Mouse (Mus musculus): Measurements from ENCODE around the gene Slc35f3. TPM values are rescaled to one million over a fixed set of nuclear protein-coding genes. Genes with fewer than 3 reads are reported as not detected.

Gene Slc35f3
- polyA plus RNA-seq, 1 experiment from 2014 or later, result 1.1 TPM

GRCm38 (mm10) chr8:126371871-126372270, 73.5 kb downstream of the Slc35f3 start:
- Histone ChIP-seq H3K36me3 (ENCODE audit: control insufficient read depth, insufficient read depth, low read length) (no peaks in the 10 kb centered on the region), H3K4me2 (ENCODE audit: low read length) (no peak overlapping the region), H3K27ac (replicated peaks; ENCODE audit: low read depth, low read length) (no peak overlapping the region), H3K4me3 (replicated peaks; ENCODE audit: low read depth, low read length) (no peak overlapping the region), H3K9me3 (ENCODE audit: control insufficient read depth, low read length) (no peaks in the 10 kb centered on the region), H3K9ac (replicated peaks; ENCODE audit: low read length) (no peak overlapping the region), H3K27me3 (ENCODE audit: control insufficient read depth, insufficient read depth, low read length) (no peaks in the 10 kb centered on the region), H3K4me1 (ENCODE audit: control insufficient read depth, insufficient read depth, low read length) (no peaks in the 10 kb centered on the region)
- ATAC-seq (ENCODE audit: low FRiP score, low TSS enrichment) (no peak), DNase-seq (no peak)
- WGBS, result 89% methylated on average over 3 of the region's 3 CpGs

GRCm38 (mm10) chr8:126379580-126379979, 81.2 kb downstream of the Slc35f3 start:
- DNase-seq, result no peak
- Histone ChIP-seq H3K4me3 (replicated peaks; ENCODE audit: low read depth, low read length) (no peak overlapping the region), H3K4me2 (ENCODE audit: low read length) (no peak overlapping the region), H3K9ac (replicated peaks; ENCODE audit: low read length) (no peak overlapping the region), H3K4me1 (ENCODE audit: control insufficient read depth, insufficient read depth, low read length) (no peaks in the 10 kb centered on the region), H3K36me3 (ENCODE audit: control insufficient read depth, insufficient read depth, low read length) (no peaks in the 10 kb centered on the region), H3K27ac (replicated peaks; ENCODE audit: low read depth, low read length) (no peak overlapping the region), H3K9me3 (ENCODE audit: control insufficient read depth, low read length) (no peaks in the 10 kb centered on the region), H3K27me3 (ENCODE audit: control insufficient read depth, insufficient read depth, low read length) (no peaks in the 10 kb centered on the region)
- no peak for ATAC-seq (ENCODE audit: low FRiP score, low TSS enrichment)
- WGBS, result 88% methylated on average over 6 of the region's 6 CpGs

- WGBS, result 40% methylated on average over 2 of the region's 2 CpGs
- no peaks in the 10 kb centered on the region for H3K4me1 ChIP-seq (ENCODE audit: control insufficient read depth, insufficient read depth, low read length)
- H3K9ac ChIP-seq (replicated peaks; ENCODE audit: low read length), result no peak overlapping the region
- peak; percentile 43 for DNase-seq
- H3K4me3 ChIP-seq (replicated peaks; ENCODE audit: low read depth, low read length), result no peak overlapping the region
- H3K27ac ChIP-seq (replicated peaks; ENCODE audit: low read depth, low read length), result no peak overlapping the region
- H3K36me3 ChIP-seq (ENCODE audit: control insufficient read depth, insufficient read depth, low read length), result no peaks in the 10 kb centered on the region
- H3K27me3 ChIP-seq (ENCODE audit: control insufficient read depth, insufficient read depth, low read length), result no peaks in the 10 kb centered on the region
- no peaks in the 10 kb centered on the region for H3K9me3 ChIP-seq (ENCODE audit: control insufficient read depth, low read length)
- no peak for ATAC-seq (ENCODE audit: low FRiP score, low TSS enrichment)
- H3K4me2 ChIP-seq (ENCODE audit: low read length), result no peak overlapping the region
Measured at GRCm38 (mm10) chr8:126380141-126380540, 81.8 kb downstream of the Slc35f3 start.

GRCm38 (mm10) chr8:126381299-126381698, 82.9 kb downstream of the Slc35f3 start:
- DNase-seq (no peak), ATAC-seq (ENCODE audit: low FRiP score, low TSS enrichment) (no peak)
- no peak overlapping the region for H3K27ac ChIP-seq (replicated peaks; ENCODE audit: low read depth, low read length)
- H3K4me2 ChIP-seq (ENCODE audit: low read length), result no peak overlapping the region
- H3K9me3 ChIP-seq (ENCODE audit: control insufficient read depth, low read length), result no peaks in the 10 kb centered on the region
- H3K4me1 ChIP-seq (ENCODE audit: control insufficient read depth, insufficient read depth, low read length), result no peaks in the 10 kb centered on the region
- no peak overlapping the region for H3K4me3 ChIP-seq (replicated peaks; ENCODE audit: low read depth, low read length)
- 82% methylated on average over 7 of the region's 7 CpGs for WGBS
- H3K36me3 ChIP-seq (ENCODE audit: control insufficient read depth, insufficient read depth, low read length), result no peaks in the 10 kb centered on the region
- no peak overlapping the region for H3K9ac ChIP-seq (replicated peaks; ENCODE audit: low read length)
- H3K27me3 ChIP-seq (ENCODE audit: control insufficient read depth, insufficient read depth, low read length), result no peaks in the 10 kb centered on the region

- no peaks in the 10 kb centered on the region for H3K9me3 ChIP-seq (ENCODE audit: control insufficient read depth, low read length)
- no peak overlapping the region for H3K27ac ChIP-seq (replicated peaks; ENCODE audit: low read depth, low read length)
- no peak overlapping the region for H3K4me3 ChIP-seq (replicated peaks; ENCODE audit: low read depth, low read length)
- H3K27me3 ChIP-seq (ENCODE audit: control insufficient read depth, insufficient read depth, low read length), result no peaks in the 10 kb centered on the region
- no peak for ATAC-seq (ENCODE audit: low FRiP score, low TSS enrichment)
- no peaks in the 10 kb centered on the region for H3K4me1 ChIP-seq (ENCODE audit: control insufficient read depth, insufficient read depth, low read length)
- H3K36me3 ChIP-seq (ENCODE audit: control insufficient read depth, insufficient read depth, low read length), result no peaks in the 10 kb centered on the region
- no peak overlapping the region for H3K4me2 ChIP-seq (ENCODE audit: low read length)
- H3K9ac ChIP-seq (replicated peaks; ENCODE audit: low read length), result no peak overlapping the region
- 52% methylated on average over 14 of the region's 14 CpGs for WGBS
- no peak for DNase-seq
Measured at GRCm38 (mm10) chr8:126382216-126382615, 83.9 kb downstream of the Slc35f3 start.

GRCm38 (mm10) chr8:126382749-126383148, 84.4 kb downstream of the Slc35f3 start:
- H3K27ac ChIP-seq (replicated peaks; ENCODE audit: low read depth, low read length), result no peak overlapping the region
- no peaks in the 10 kb centered on the region for H3K4me1 ChIP-seq (ENCODE audit: control insufficient read depth, insufficient read depth, low read length)
- 71% methylated on average over 5 of the region's 5 CpGs for WGBS
- ATAC-seq (ENCODE audit: low FRiP score, low TSS enrichment), result no peak
- H3K36me3 ChIP-seq (ENCODE audit: control insufficient read depth, insufficient read depth, low read length), result no peaks in the 10 kb centered on the region
- no peak overlapping the region for H3K4me3 ChIP-seq (replicated peaks; ENCODE audit: low read depth, low read length)
- peak; percentile 78 for DNase-seq
- no peaks in the 10 kb centered on the region for H3K27me3 ChIP-seq (ENCODE audit: control insufficient read depth, insufficient read depth, low read length)
- no peak overlapping the region for H3K4me2 ChIP-seq (ENCODE audit: low read length)
- no peaks in the 10 kb centered on the region for H3K9me3 ChIP-seq (ENCODE audit: control insufficient read depth, low read length)
- H3K9ac ChIP-seq (replicated peaks; ENCODE audit: low read length), result no peak overlapping the region

GRCm38 (mm10) chr8:126387566-126387965, 89.2 kb downstream of the Slc35f3 start:
- Histone ChIP-seq H3K4me3 (replicated peaks; ENCODE audit: low read depth, low read length) (no peak overlapping the region), H3K4me2 (ENCODE audit: low read length) (no peak overlapping the region), H3K27me3 (ENCODE audit: control insufficient read depth, insufficient read depth, low read length) (no peaks in the 10 kb centered on the region), H3K36me3 (ENCODE audit: control insufficient read depth, insufficient read depth, low read length) (no peaks in the 10 kb centered on the region), H3K27ac (replicated peaks; ENCODE audit: low read depth, low read length) (no peak overlapping the region), H3K9me3 (ENCODE audit: control insufficient read depth, low read length) (no peaks in the 10 kb centered on the region), H3K9ac (replicated peaks; ENCODE audit: low read length) (no peak overlapping the region), H3K4me1 (ENCODE audit: control insufficient read depth, insufficient read depth, low read length) (no peaks in the 10 kb centered on the region)
- DNase-seq (no peak), ATAC-seq (ENCODE audit: low FRiP score, low TSS enrichment) (no peak)
- WGBS, result 92% methylated on average over 4 of the region's 4 CpGs

- Histone ChIP-seq H3K9me3 (ENCODE audit: control insufficient read depth, low read length) (no peaks in the 10 kb centered on the region), H3K4me1 (ENCODE audit: control insufficient read depth, insufficient read depth, low read length) (peaks cover 8% of the 10 kb centered on the region), H3K36me3 (ENCODE audit: control insufficient read depth, insufficient read depth, low read length) (no peaks in the 10 kb centered on the region), H3K4me3 (replicated peaks; ENCODE audit: low read depth, low read length) (no peak overlapping the region), H3K4me2 (ENCODE audit: low read length) (no peak overlapping the region), H3K27me3 (ENCODE audit: control insufficient read depth, insufficient read depth, low read length) (no peaks in the 10 kb centered on the region), H3K27ac (replicated peaks; ENCODE audit: low read depth, low read length) (no peak overlapping the region), H3K9ac (replicated peaks; ENCODE audit: low read length) (no peak overlapping the region)
- DNase-seq, result peak; percentile 22
- WGBS, result 80% methylated on average over 2 of the region's 2 CpGs
- ATAC-seq (ENCODE audit: low FRiP score, low TSS enrichment), result no peak
Measured at GRCm38 (mm10) chr8:126391541-126391940, 93.2 kb downstream of the Slc35f3 start.

- H3K27me3 ChIP-seq (ENCODE audit: control insufficient read depth, insufficient read depth, low read length), result no peaks in the 10 kb centered on the region
- no peak overlapping the region for H3K4me3 ChIP-seq (replicated peaks; ENCODE audit: low read depth, low read length)
- no peaks in the 10 kb centered on the region for H3K9me3 ChIP-seq (ENCODE audit: control insufficient read depth, low read length)
- WGBS, result 60% methylated on average over 9 of the region's 9 CpGs
- H3K36me3 ChIP-seq (ENCODE audit: control insufficient read depth, insufficient read depth, low read length), result no peaks in the 10 kb centered on the region
- DNase-seq (no peak), ATAC-seq (ENCODE audit: low FRiP score, low TSS enrichment) (no peak)
- peaks cover 9% of the 10 kb centered on the region for H3K4me1 ChIP-seq (ENCODE audit: control insufficient read depth, insufficient read depth, low read length)
- H3K27ac ChIP-seq (replicated peaks; ENCODE audit: low read depth, low read length), result no peak overlapping the region
- no peak overlapping the region for H3K9ac ChIP-seq (replicated peaks; ENCODE audit: low read length)
- no peak overlapping the region for H3K4me2 ChIP-seq (ENCODE audit: low read length)
Measured at GRCm38 (mm10) chr8:126395386-126395785, 97.0 kb downstream of the Slc35f3 start.
